Mouse (Mus musculus) liver, adult 2 months (tissue): ENCODE data around the gene Fndc8.

Experiments used
- CTCF ChIP-seq: fragments of 200-500 bp; IDR thresholded peaks from 2 replicates; pipeline ENCODE4 v1.5.1; 2011; ENCODE audit warnings: low read depth, low read length, control low read depth
- POLR2A ChIP-seq: fragments of 200-500 bp; IDR thresholded peaks from 2 replicates; pipeline ENCODE4 v1.6.1; 2011; ENCODE audit warnings: low read length, control low read depth; ENCODE audit not compliant: insufficient read depth; ENCODE audit errors: extremely low read depth

GRCm38 (mm10) chr11:82854111-82854510 lies 37.8 kb upstream of the Fndc8 start:
- TF ChIP-seq POLR2A (no peak), CTCF (no peak)
